Mouse (Mus musculus) ES-Bruce4 (cell line): ENCODE data around the gene Ror2. TPM values are rescaled to one million over a fixed set of nuclear protein-coding genes. Genes with fewer than 3 reads are reported as not detected.
"Not testable (repeated sequence)": the region's sequence is repeated elsewhere in the genome, so short reads cannot be mapped to it uniquely, and the experiment has no call there.

Experiments used
- H3K27ac ChIP-seq: 2 replicates; pipeline ENCODE4 v1.5.1; 2012; ENCODE audit warnings: low read length, inconsistent platforms; ENCODE audit not compliant: insufficient read depth
- H3K27me3 ChIP-seq: 2 replicates; pipeline ENCODE4 v1.6.1; 2012; ENCODE audit warnings: mild to moderate bottlenecking, low read length, inconsistent platforms; ENCODE audit not compliant: control insufficient read depth, poor library complexity, insufficient read depth, severe bottlenecking
- H3K36me3 ChIP-seq: 2 replicates; pipeline ENCODE4 v1.6.1; 2012; ENCODE audit warnings: inconsistent platforms, mild to moderate bottlenecking, low read length, moderate library complexity; ENCODE audit not compliant: control insufficient read depth, poor library complexity, insufficient read depth, severe bottlenecking
- H3K4me1 ChIP-seq: one replicate; pipeline ENCODE4 v1.8.1; 2011; ENCODE audit warnings: low read length; ENCODE audit not compliant: control insufficient read depth, insufficient read depth
- H3K4me3 ChIP-seq: 2 replicates; pipeline ENCODE4 v1.5.1; 2011; ENCODE audit warnings: low read depth, mild to moderate bottlenecking, low read length
- H3K9ac ChIP-seq: 2 replicates; pipeline ENCODE4 v1.6.1; 2012; ENCODE audit warnings: low read depth, mild to moderate bottlenecking, inconsistent platforms; ENCODE audit not compliant: poor library complexity, severe bottlenecking
- H3K9me3 ChIP-seq: replicated peaks from 2 replicates; pipeline ENCODE4 v1.6.1; 2012; ENCODE audit warnings: mild to moderate bottlenecking, low read length, inconsistent platforms; ENCODE audit not compliant: control insufficient read depth, poor library complexity, insufficient read depth, severe bottlenecking
- CTCF ChIP-seq: IDR thresholded peaks from one replicate; pipeline ENCODE4 v1.8.1; 2011; ENCODE audit warnings: low read depth, low read length
- EP300 ChIP-seq: IDR thresholded peaks from 2 replicates; pipeline ENCODE4 v1.6.1; 2011; ENCODE audit warnings: low read depth, low read length; ENCODE audit not compliant: insufficient read depth
- POLR2A ChIP-seq: IDR thresholded peaks from one replicate; pipeline ENCODE4 v1.8.1; 2011; ENCODE audit warnings: low read length; ENCODE audit not compliant: insufficient read depth
- polyA plus RNA-seq: library from polyadenylated mRNA; stranded (reverse); fragments of >200 nt; gene quantifications from 2 replicates; pipeline ENCODE4 v1.2.4, GENCODE M21; 2011; ENCODE audit warnings: low read depth; ENCODE audit not compliant: missing spikeins, insufficient read depth, insufficient read length

The Ror2 gene
- polyA plus RNA-seq, 1 experiment, result 23.6 TPM

- H3K27ac ChIP-seq, result no peak overlapping the region
- H3K27me3 ChIP-seq, result no peaks in the 10 kb centered on the region
- H3K9ac ChIP-seq, result no peak overlapping the region
- H3K4me3 ChIP-seq, result no peak overlapping the region
- no peaks in the 10 kb centered on the region for H3K4me1 ChIP-seq
- H3K9me3 ChIP-seq, result no peaks in the 10 kb centered on the region
- TF ChIP-seq CTCF (no peak), EP300 (no peak), POLR2A (no peak)
- H3K36me3 ChIP-seq, result no peaks in the 10 kb centered on the region
Observed at GRCm38 (mm10) chr13:53316515-53317295, 30.8 kb upstream of the Ror2 start.

DNA sequence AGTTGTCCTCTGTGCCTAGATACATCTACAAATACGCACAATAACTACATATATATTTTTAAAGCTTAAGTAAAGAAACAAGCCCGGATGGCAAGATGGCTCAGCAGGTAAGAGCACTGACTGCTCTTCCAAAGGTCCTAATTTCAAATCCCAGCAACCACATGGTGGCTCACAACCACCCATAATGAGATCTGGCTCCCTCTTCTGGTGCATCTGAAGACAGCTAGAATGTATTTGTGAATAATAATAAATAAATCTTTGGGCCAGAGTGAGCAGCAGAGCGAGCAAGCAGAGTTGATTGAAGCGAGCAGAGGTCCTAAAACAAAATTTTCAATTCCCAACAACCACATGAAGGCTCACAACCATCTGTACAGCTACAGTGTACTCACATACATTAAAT is 29.8 kb upstream of the Ror2 start:
- not testable (repeated sequence) for H3K9me3 ChIP-seq, H3K4me3 ChIP-seq, H3K36me3 ChIP-seq, H3K27me3 ChIP-seq, H3K4me1 ChIP-seq, H3K9ac ChIP-seq, H3K27ac ChIP-seq
- TF ChIP-seq CTCF, result peak; percentile 12

DNA sequence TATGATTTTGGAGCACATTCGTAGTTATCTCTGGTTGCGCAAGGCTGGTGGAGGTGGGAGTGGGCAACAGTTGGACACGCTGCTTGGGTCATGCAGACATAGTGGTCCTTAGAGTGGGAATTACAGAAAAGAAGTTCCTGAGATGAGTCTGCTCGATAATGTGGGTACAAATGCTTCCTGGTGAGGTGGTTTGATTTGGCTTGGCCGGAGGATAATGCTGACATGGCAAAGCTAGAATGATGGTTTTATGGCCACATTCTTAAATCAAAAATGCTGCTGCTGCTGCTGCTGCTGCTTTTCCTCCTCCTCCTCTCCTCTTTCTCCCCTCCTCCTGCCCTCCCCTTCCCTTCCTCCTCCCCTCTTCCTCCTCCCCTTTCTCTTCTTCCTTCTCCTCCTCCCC is 24.5 kb upstream of the Ror2 start:
- H3K27me3 ChIP-seq, result no peaks in the 10 kb centered on the region; the same call in 1 of the 2 replicates
- H3K4me3 ChIP-seq, result no peak overlapping the region
- no peaks in the 10 kb centered on the region for H3K36me3 ChIP-seq
- H3K4me1 ChIP-seq, result no peaks in the 10 kb centered on the region
- H3K9ac ChIP-seq, result no peak overlapping the region
- H3K27ac ChIP-seq, result no peak overlapping the region
- H3K9me3 ChIP-seq, result no peaks in the 10 kb centered on the region
- TF ChIP-seq POLR2A (no peak), CTCF (no peak), EP300 (no peak)

DNA sequence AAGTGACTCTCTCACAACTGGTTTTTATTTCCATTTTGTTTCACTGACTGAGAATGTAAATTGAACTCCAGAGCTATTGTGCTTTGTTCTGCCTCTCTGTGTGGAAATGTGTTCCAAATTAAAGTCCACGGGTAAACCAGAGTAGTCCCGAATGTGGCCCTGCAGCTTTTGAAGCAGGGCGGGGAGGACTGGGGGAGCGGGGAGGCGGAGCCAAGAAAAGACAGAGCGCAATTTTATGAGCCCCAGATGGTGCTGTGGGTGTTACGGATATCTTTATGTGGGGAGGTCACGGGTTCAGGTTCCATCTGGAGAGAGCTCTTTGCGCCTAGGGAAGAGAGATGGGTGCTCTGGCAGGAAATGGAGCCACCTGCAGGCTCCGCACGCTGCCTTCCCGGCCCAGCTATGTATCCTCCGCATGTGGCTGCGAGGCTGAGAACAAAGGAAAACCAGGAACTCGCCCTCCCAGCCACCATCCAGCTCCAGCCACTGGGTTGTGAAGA is 23.8 kb upstream of the Ror2 start:
- Histone ChIP-seq H3K27me3 (no peaks in the 10 kb centered on the region; the same call in 1 of the 2 replicates), H3K4me1 (no peaks in the 10 kb centered on the region), H3K9me3 (no peaks in the 10 kb centered on the region), H3K4me3 (no peak overlapping the region), H3K36me3 (no peaks in the 10 kb centered on the region), H3K27ac (no peak overlapping the region), H3K9ac (no peak overlapping the region)
- TF ChIP-seq CTCF, result peak; percentile 10
- no peak for TF ChIP-seq POLR2A
- no peak for TF ChIP-seq EP300

DNA sequence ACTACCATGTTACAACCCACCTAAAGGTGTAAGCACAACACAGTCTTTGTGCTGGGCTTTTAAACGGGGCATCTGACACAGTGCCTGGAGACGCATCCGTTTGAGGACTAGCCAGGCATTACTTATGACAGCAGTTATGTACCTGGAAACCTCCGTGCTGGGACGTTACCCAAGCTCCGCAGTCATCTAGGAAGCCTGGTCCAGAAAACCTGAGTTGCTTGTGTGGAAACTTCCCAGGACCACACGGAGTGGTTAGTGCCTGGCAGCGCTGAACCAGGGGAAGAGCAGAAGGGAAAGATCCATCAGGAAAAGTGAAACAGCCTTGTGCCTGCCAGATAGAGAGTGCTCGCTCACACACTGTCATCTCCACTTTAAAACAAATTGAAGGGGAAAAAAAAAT is 23.2 kb upstream of the Ror2 start:
- Histone ChIP-seq H3K36me3 (no peaks in the 10 kb centered on the region), H3K4me1 (no peaks in the 10 kb centered on the region), H3K27me3 (no peaks in the 10 kb centered on the region; the same call in 1 of the 2 replicates), H3K4me3 (no peak overlapping the region), H3K9ac (no peak overlapping the region), H3K27ac (no peak overlapping the region), H3K9me3 (no peaks in the 10 kb centered on the region)
- TF ChIP-seq POLR2A, result no peak
- TF ChIP-seq EP300, result no peak
- no peak for TF ChIP-seq CTCF

DNA sequence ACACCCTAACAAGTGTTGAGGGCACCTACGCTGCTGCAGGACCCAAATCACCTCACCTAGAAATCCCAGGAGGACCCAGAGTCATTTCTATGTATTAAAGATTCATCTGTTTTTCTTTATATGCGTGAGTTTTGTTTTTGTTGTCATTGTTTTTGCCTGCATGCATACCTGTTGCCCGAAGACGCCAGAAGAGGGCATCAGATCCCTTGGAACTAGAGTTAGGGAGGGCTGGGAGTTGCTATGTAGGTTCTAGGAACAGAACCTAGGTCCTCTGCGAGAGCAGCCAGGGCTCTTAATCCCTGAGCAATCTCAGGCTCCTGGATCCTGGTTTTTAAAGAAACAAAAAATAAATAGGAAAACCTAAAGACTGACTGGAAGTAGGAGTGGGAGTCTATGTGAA is 20.9 kb upstream of the Ror2 start:
- H3K4me3 ChIP-seq, result no peak overlapping the region
- peak; percentile 51 for TF ChIP-seq CTCF
- TF ChIP-seq EP300, result no peak
- no peak overlapping the region for H3K9ac ChIP-seq
- no peak overlapping the region for H3K27ac ChIP-seq
- H3K27me3 ChIP-seq, result no peaks in the 10 kb centered on the region; the same call in 1 of the 2 replicates
- H3K36me3 ChIP-seq, result no peaks in the 10 kb centered on the region
- no peaks in the 10 kb centered on the region for H3K4me1 ChIP-seq
- H3K9me3 ChIP-seq, result no peaks in the 10 kb centered on the region
